Mouse (Mus musculus) neural tube, embryonic 15.5 days (tissue): ENCODE data around the gene Cel. TPM values are rescaled to one million over a fixed set of nuclear protein-coding genes. Genes with fewer than 3 reads are reported as not detected.
A peak's percentile ranks its signal among the peaks of the same experiment; 100 is the strongest.

Source experiments
- ATAC-seq: fragments of 200-750 bp; cut with Nextera tagmentation; 2 replicates; pipeline ENCODE4 v1.8.0; 2017; ENCODE audit warnings: mild to moderate bottlenecking, moderate TSS enrichment, moderate library complexity; ENCODE audit not compliant: low FRiP score
- H3K27ac ChIP-seq: fragments of 300-500 bp; sonication (generic); replicated peaks from 2 replicates; pipeline ENCODE4 v1.5.1; 2015; ENCODE audit warnings: mild to moderate bottlenecking, inconsistent platforms
- H3K27me3 ChIP-seq: fragments of 300-500 bp; sonication (generic); replicated peaks from 2 replicates; pipeline ENCODE4 v1.6.1; 2015; ENCODE audit warnings: inconsistent platforms
- H3K36me3 ChIP-seq: fragments of 300-500 bp; sonication (generic); 2 replicates; pipeline ENCODE4 v1.6.1; 2015; ENCODE audit warnings: inconsistent platforms
- H3K4me1 ChIP-seq: fragments of 300-500 bp; sonication (generic); 2 replicates; pipeline ENCODE4 v1.6.1; 2015; ENCODE audit warnings: inconsistent platforms
- H3K4me2 ChIP-seq: fragments of 300-500 bp; sonication (generic); 2 replicates; pipeline ENCODE4 v1.6.1; 2015; ENCODE audit warnings: inconsistent platforms, mild to moderate bottlenecking, moderate library complexity
- H3K4me3 ChIP-seq: fragments of 300-500 bp; sonication (generic); replicated peaks from 2 replicates; pipeline ENCODE4 v1.5.1; 2015; ENCODE audit warnings: mild to moderate bottlenecking, inconsistent platforms
- H3K9ac ChIP-seq: fragments of 300-500 bp; sonication (generic); replicated peaks from 2 replicates; pipeline ENCODE4 v1.6.1; 2015; ENCODE audit warnings: mild to moderate bottlenecking, inconsistent platforms
- H3K9me3 ChIP-seq: fragments of 300-500 bp; sonication (generic); replicated peaks from 2 replicates; pipeline ENCODE4 v1.6.1; 2016; ENCODE audit warnings: inconsistent platforms
- WGBS: fragments of 180-500 bp; shearing (Covaris S2); methylation state at CpG from one replicate; pipeline ENCODE4 v1.1.7; 2015; ENCODE audit warnings: mixed read lengths; 5-methylcytosine and 5-hydroxymethylcytosine counted together
- polyA plus RNA-seq: library from polyadenylated mRNA; unstranded; fragments of >200 nt; fragmentation: Nextera tagmentation; extraction: Ambion mirVana; gene quantifications from 2 replicates; pipeline ENCODE4 v1.2.1, GENCODE M21; 2015

Gene Cel
- polyA plus RNA-seq, 1 experiment from 2014 or later: 0.09 TPM

- no peak for ATAC-seq
- Histone ChIP-seq H3K36me3 (peaks cover 98% of the 10 kb centered on the region), H3K27me3 (no peaks in the 10 kb centered on the region), H3K9me3 (no peaks in the 10 kb centered on the region), H3K9ac (no peak overlapping the region), H3K27ac (no peak overlapping the region), H3K4me3 (no peak overlapping the region), H3K4me2 (no peak overlapping the region), H3K4me1 (no peaks in the 10 kb centered on the region)
- WGBS: 75% methylated on average over 6 of the region's 6 CpGs
Measured at GRCm38 (mm10) chr2:28546560-28546959, 16.6 kb downstream of the Cel start.

- Histone ChIP-seq H3K27me3 (no peaks in the 10 kb centered on the region), H3K9me3 (no peaks in the 10 kb centered on the region), H3K9ac (no peak overlapping the region), H3K27ac (no peak overlapping the region), H3K4me1 (no peaks in the 10 kb centered on the region), H3K4me2 (no peak overlapping the region), H3K4me3 (no peak overlapping the region), H3K36me3 (peaks cover 92% of the 10 kb centered on the region)
- no peak for ATAC-seq
Measured at GRCm38 (mm10) chr2:28545976-28546375, 17.2 kb downstream of the Cel start.

- 95% methylated on average over 8 of the region's 8 CpGs for WGBS
- no peak for ATAC-seq
- no peak overlapping the region for H3K4me2 ChIP-seq
Measured at GRCm38 (mm10) chr2:28543894-28544293, 19.3 kb downstream of the Cel start.

GRCm38 (mm10) chr2:28540587-28541227 lies 22.5 kb downstream of the Cel start:
- 83% methylated on average over 8 of the region's 8 CpGs for WGBS
- H3K4me1 ChIP-seq: peaks cover 52% of the 10 kb centered on the region
- H3K4me2 ChIP-seq: no peak overlapping the region
- no peak overlapping the region; the same call in 1 of the 2 replicates for H3K9ac ChIP-seq
- no peak for ATAC-seq
- H3K36me3 ChIP-seq: peaks cover 43% of the 10 kb centered on the region
- no peaks in the 10 kb centered on the region for H3K27me3 ChIP-seq
- no peaks in the 10 kb centered on the region for H3K9me3 ChIP-seq
- H3K27ac ChIP-seq: no peak overlapping the region
- H3K4me3 ChIP-seq: no peak overlapping the region

More at GRCm38 (mm10) chr2:28543894-28544293, 19.3 kb downstream of the Cel start:
- H3K27ac ChIP-seq: no peak overlapping the region
- no peak overlapping the region for H3K9ac ChIP-seq
- no peak overlapping the region for H3K4me3 ChIP-seq
- H3K27me3 ChIP-seq: no peaks in the 10 kb centered on the region
- peaks cover 74% of the 10 kb centered on the region for H3K36me3 ChIP-seq
- no peaks in the 10 kb centered on the region for H3K9me3 ChIP-seq
- H3K4me1 ChIP-seq: peaks cover 20% of the 10 kb centered on the region

GRCm38 (mm10) chr2:28539949-28540348 lies 23.3 kb downstream of the Cel start:
- no peaks in the 10 kb centered on the region for H3K9me3 ChIP-seq
- no peak for ATAC-seq
- peaks cover 36% of the 10 kb centered on the region for H3K36me3 ChIP-seq
- H3K4me3 ChIP-seq: no peak overlapping the region
- H3K27me3 ChIP-seq: no peaks in the 10 kb centered on the region
- 75% methylated on average over 2 of the region's 2 CpGs for WGBS
- peak overlapping the region; percentile 78 for H3K27ac ChIP-seq
- peaks cover 59% of the 10 kb centered on the region for H3K4me1 ChIP-seq
- no peak overlapping the region for H3K4me2 ChIP-seq
- no peak overlapping the region; the same call in 1 of the 2 replicates for H3K9ac ChIP-seq

GRCm38 (mm10) chr2:28539206-28539605 lies 24.0 kb downstream of the Cel start:
- Histone ChIP-seq H3K9ac (peak overlapping the region; percentile 4; the same call in 1 of the 2 replicates), H3K36me3 (peaks cover 28% of the 10 kb centered on the region), H3K9me3 (no peaks in the 10 kb centered on the region), H3K4me1 (peaks cover 67% of the 10 kb centered on the region), H3K27ac (peak overlapping the region; percentile 78), H3K27me3 (no peaks in the 10 kb centered on the region), H3K4me3 (no peak overlapping the region), H3K4me2 (0 out of 2 replicates have a peak overlapping the region, but pooled peaks have one; percentile 9)
- 35% methylated on average over 7 of the region's 7 CpGs for WGBS
- no peak for ATAC-seq

GRCm38 (mm10) chr2:28538817-28539128 lies 24.4 kb downstream of the Cel start:
- H3K4me2 ChIP-seq: no peak overlapping the region

GRCm38 (mm10) chr2:28537995-28538816 lies 25.0 kb downstream of the Cel start:
- H3K9me3 ChIP-seq: no peaks in the 10 kb centered on the region
- no peak overlapping the region for H3K9ac ChIP-seq
- no peaks in the 10 kb centered on the region for H3K27me3 ChIP-seq
- H3K36me3 ChIP-seq: peaks cover 18% of the 10 kb centered on the region
- no peak for ATAC-seq
- H3K4me2 ChIP-seq: no peak overlapping the region
- H3K4me1 ChIP-seq: peaks cover 76% of the 10 kb centered on the region
- H3K27ac ChIP-seq: peak overlapping the region; percentile 78
- no peak overlapping the region for H3K4me3 ChIP-seq
- WGBS: 65% methylated on average over 8 of the region's 8 CpGs

More at GRCm38 (mm10) chr2:28538817-28539128, 24.4 kb downstream of the Cel start:
- 71% methylated on average over 1 of the region's 1 CpGs for WGBS
- peaks cover 24% of the 10 kb centered on the region for H3K36me3 ChIP-seq
- H3K9ac ChIP-seq: peak overlapping the region; percentile 4; the same call in 1 of the 2 replicates
- H3K9me3 ChIP-seq: no peaks in the 10 kb centered on the region
- no peak for ATAC-seq
- peaks cover 71% of the 10 kb centered on the region for H3K4me1 ChIP-seq
- H3K27me3 ChIP-seq: no peaks in the 10 kb centered on the region
- H3K4me3 ChIP-seq: no peak overlapping the region
- peak overlapping the region; percentile 78 for H3K27ac ChIP-seq

GRCm38 (mm10) chr2:28537634-28537920 lies 25.6 kb downstream of the Cel start:
- H3K4me1 ChIP-seq: peaks cover 82% of the 10 kb centered on the region
- H3K27me3 ChIP-seq: no peaks in the 10 kb centered on the region
- no peak overlapping the region for H3K4me3 ChIP-seq
- H3K9ac ChIP-seq: no peak overlapping the region
- no peak overlapping the region for H3K27ac ChIP-seq
- peaks cover 13% of the 10 kb centered on the region for H3K36me3 ChIP-seq
- 36% methylated on average over 4 of the region's 4 CpGs for WGBS
- ATAC-seq: no peak
- H3K4me2 ChIP-seq: no peak overlapping the region
- H3K9me3 ChIP-seq: no peaks in the 10 kb centered on the region

GRCm38 (mm10) chr2:28536766-28537633 lies 26.2 kb downstream of the Cel start:
- Histone ChIP-seq H3K9ac (no peak overlapping the region), H3K27me3 (no peaks in the 10 kb centered on the region), H3K27ac (no peak overlapping the region), H3K4me2 (no peak overlapping the region), H3K4me1 (peaks cover 88% of the 10 kb centered on the region), H3K36me3 (peaks cover 7% of the 10 kb centered on the region), H3K4me3 (no peak overlapping the region), H3K9me3 (no peaks in the 10 kb centered on the region)
- ATAC-seq: no peak
- WGBS: 73% methylated on average over 11 of the region's 11 CpGs

- Histone ChIP-seq H3K9ac (no peak overlapping the region), H3K36me3 (0 out of 2 replicates have a peak, but pooled peaks cover 2% of the 10 kb centered on the region), H3K4me2 (0 out of 2 replicates have a peak overlapping the region, but pooled peaks have one; percentile 80), H3K9me3 (no peaks in the 10 kb centered on the region), H3K4me3 (no peak overlapping the region), H3K27me3 (no peaks in the 10 kb centered on the region), H3K4me1 (peaks cover 95% of the 10 kb centered on the region), H3K27ac (no peak overlapping the region)
- WGBS: 70% methylated on average over 4 of the region's 4 CpGs
- no peak for ATAC-seq
Measured at GRCm38 (mm10) chr2:28536166-28536565, 27.0 kb downstream of the Cel start.
